ENCODE assay signal across 11 mouse cellular contexts in the genomic region with DNA sequence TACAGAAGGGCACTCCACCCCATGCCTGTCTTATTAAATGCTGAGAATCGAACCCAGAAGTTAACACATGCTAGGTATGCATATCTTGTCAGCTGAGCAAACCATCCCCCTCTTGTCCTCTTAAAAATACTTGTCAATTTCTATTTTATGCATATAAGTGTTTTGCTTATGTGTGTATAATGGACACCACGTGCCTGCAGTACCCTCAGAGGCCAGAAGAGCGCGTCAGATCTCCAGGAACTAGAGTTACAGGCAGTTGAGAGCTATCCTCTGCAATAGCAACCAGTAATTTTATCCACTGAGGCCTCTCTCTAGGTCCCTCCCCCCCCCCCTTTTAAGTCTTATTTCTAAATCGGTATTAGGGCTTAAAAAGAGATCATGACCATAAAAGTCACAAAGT. TPM values are rescaled to one million over a fixed set of nuclear protein-coding genes. Genes with fewer than 3 reads are reported as not detected.
A peak's percentile ranks its signal among the peaks of the same experiment; 100 is the strongest.
DNase-seq lines count a peak whose midpoint lies in the region; ATAC-seq and TF ChIP-seq lines count a peak whose summit lies in the region.
"Had no signal": no experiment of that assay in that cellular context is flagged by ENCODE, and none has a peak within 500 bp of the region (broad histone marks: within the 10 kb centered on the region; RNA-seq: fewer than 3 reads in every experiment).

No protein-coding gene starts in this region.

- no peak overlapping the region for H3K9ac ChIP-seq in CH12.LX (ENCODE audit: insufficient read depth, low read depth)
- H3K9ac ChIP-seq in lung, embryonic 14.5 days = no peak overlapping the region
- H3K9ac ChIP-seq: embryonic facial prominence, embryonic 13.5 days; limb, embryonic 12.5 days had no signal

- dilution Hi-C loops in CH12.LX (cut with MboI; ENCODE audit: extremely low pct_ligation_motif_present, extremely low pct_unique_long_range_greater_than_20kb, low sequenced_read_pairs) = no loop called here

- peak; percentile 37; the same call in 1 of the 2 replicates for TF ChIP-seq CTCF in cerebellum, adult 2 months (IDR thresholded peaks at IDR 0.05; ENCODE audit: borderline replicate concordance, insufficient read depth, low read depth, low read length)
- peak; percentile 65 for TF ChIP-seq CTCF in layer of hippocampus, adult 2 months (conservative IDR thresholded peaks at IDR 0.05)
- peak in 1 of 2 experiments; percentile 50; a peak in 2 of 4 replicates for TF ChIP-seq CTCF in CH12.LX (conservative IDR thresholded peaks at IDR 0.05 in 1 of 2, IDR thresholded peaks at IDR 0.05 in 1 of 2; ENCODE audit: low read depth in 2 of 2, low read length in 2 of 2)
- peak; percentile 53 for TF ChIP-seq CTCF in lung, embryonic 14.5 days (IDR thresholded peaks at IDR 0.05; ENCODE audit: low read depth)

- in situ Hi-C loops in CH12.LX (cut with MboI; ENCODE audit: low pct_ligation_motif_present, low pct_unique_long_range_greater_than_20kb, low sequenced_read_pairs) = no loop called here

- no peak overlapping the region for H3K27ac ChIP-seq in cerebellum, adult 2 months (ENCODE audit: insufficient read depth, low read length)
- no peak overlapping the region for H3K27ac ChIP-seq in layer of hippocampus, adult 2 months
- no peak overlapping the region for H3K27ac ChIP-seq in CH12.LX (ENCODE audit: insufficient read depth, low read depth)
- no peak overlapping the region for H3K27ac ChIP-seq in lung, embryonic 14.5 days (ENCODE audit: low read depth)
- H3K27ac ChIP-seq: embryonic facial prominence, embryonic 13.5 days; limb, embryonic 12.5 days had no signal

- no peaks in the 10 kb centered on the region for H3K9me3 ChIP-seq in CH12.LX (replicated peaks; ENCODE audit: low read length)
- no peaks in the 10 kb centered on the region for H3K9me3 ChIP-seq in lung, embryonic 14.5 days (ENCODE audit: low read depth, low read length)
- H3K9me3 ChIP-seq: embryonic facial prominence, embryonic 13.5 days; limb, embryonic 12.5 days had no signal

- H3K27me3 ChIP-seq in cerebellum, adult 2 months (ENCODE audit: control insufficient read depth, insufficient read depth, low read length) = no peaks in the 10 kb centered on the region
- H3K27me3 ChIP-seq in CH12.LX (replicated peaks) = no peaks in the 10 kb centered on the region
- H3K27me3 ChIP-seq in lung, embryonic 14.5 days (ENCODE audit: insufficient read depth, low read length) = no peaks in the 10 kb centered on the region
- H3K27me3 ChIP-seq: embryonic facial prominence, embryonic 13.5 days; limb, embryonic 12.5 days had no signal

- H3K36me3 ChIP-seq in CH12.LX (replicated peaks in 1 of 2; ENCODE audit: control insufficient read depth in 1 of 2, insufficient read depth in 1 of 2, low read length in 1 of 2) = peaks cover 50 to 78% of the 10 kb centered on the region in 2 experiments
- H3K36me3 ChIP-seq in lung, embryonic 14.5 days (ENCODE audit: insufficient read depth) = no peaks in the 10 kb centered on the region

- WGBS in cerebellum, adult 2 months = 82% methylated on average over 5 of the region's 5 CpGs
- WGBS in lung, embryonic 14.5 days = 78% methylated on average over 5 of the region's 5 CpGs

- H3K4me1 ChIP-seq in cerebellum, adult 2 months (ENCODE audit: control insufficient read depth, insufficient read depth, low read length) = peaks cover 6% of the 10 kb centered on the region
- peaks cover 13 to 19% of the 10 kb centered on the region in 2 experiments for H3K4me1 ChIP-seq in CH12.LX (ENCODE audit: control insufficient read depth in 1 of 2, insufficient read depth in 2 of 2)
- peaks cover 18% of the 10 kb centered on the region for H3K4me1 ChIP-seq in lung, embryonic 14.5 days (ENCODE audit: insufficient read depth)
- H3K4me1 ChIP-seq: embryonic facial prominence, embryonic 13.5 days; limb, embryonic 12.5 days had no signal

- no peaks in the 10 kb centered on the region for H3K79me2 ChIP-seq in CH12.LX (replicated peaks; ENCODE audit: control insufficient read depth, extremely low read depth, insufficient read depth, poor library complexity, severe bottlenecking)

- peak; percentile 40 for TF ChIP-seq RAD21 in CH12.LX (IDR thresholded peaks at IDR 0.05; ENCODE audit: low read depth, low read length)

- no peak overlapping the region for H3K4me3 ChIP-seq in cerebellum, adult 2 months (replicated peaks; ENCODE audit: insufficient read depth, low read depth, low read length)
- H3K4me3 ChIP-seq in layer of hippocampus, adult 2 months = no peak overlapping the region
- no peak overlapping the region for H3K4me3 ChIP-seq in CH12.LX (replicated peaks in 1 of 3; ENCODE audit: low read depth in 2 of 3, low read length in 2 of 3, poor library complexity in 1 of 3)
- no peak overlapping the region for H3K4me3 ChIP-seq in lung, embryonic 14.5 days (ENCODE audit: low read depth, low read length)
- H3K4me3 ChIP-seq: embryonic facial prominence, embryonic 13.5 days; limb, embryonic 12.5 days had no signal

- H3K4me2 ChIP-seq in CH12.LX (ENCODE audit: insufficient read depth, low read depth, poor library complexity, severe bottlenecking) = no peak overlapping the region
- no peak overlapping the region for H3K4me2 ChIP-seq in lung, embryonic 14.5 days
- H3K4me2 ChIP-seq: embryonic facial prominence, embryonic 13.5 days; limb, embryonic 12.5 days had no signal

- no peak for TF ChIP-seq POLR2A in cerebellum, adult 2 months (IDR thresholded peaks at IDR 0.05; ENCODE audit: borderline replicate concordance, insufficient read depth, low read length)
- no peak for TF ChIP-seq POLR2A in CH12.LX (IDR thresholded peaks at IDR 0.05; ENCODE audit: low read depth, low read length)

- TF ChIP-seq EP300 in CH12.LX (IDR thresholded peaks at IDR 0.05; ENCODE audit: low read length) = no peak

- DNase-seq in cerebellum, adult 2 months = peak in 1 of 2 experiments; percentile 25
- no peak for DNase-seq in cerebellum, adult 11 months
- DNase-seq in layer of hippocampus, adult 2 months (ENCODE audit: low spot score in 2 of 2) = no peak
- no peak for DNase-seq in layer of hippocampus, postnatal 14 days (ENCODE audit: low spot score in 2 of 2)
- peak; percentile 23 for DNase-seq in CH12.LX (ENCODE audit: extremely low read depth)
- peak; percentile 44 for DNase-seq in lung, embryonic 14.5 days
- no peak for DNase-seq in c-Kit-positive CD71-positive TER-119-positive erythroid progenitor cells, embryonic 14.5 days (ENCODE audit: low spot score)
- DNase-seq: kidney, adult 8-10 months had no signal

- ATAC-seq in lung, embryonic 14.5 days (ENCODE audit: insufficient read depth) = no peak
- ATAC-seq in megakaryocyte, adult 5-6 weeks (ENCODE audit: poor library complexity, severe bottlenecking) = no peak

TF ChIP-seq in CH12.LX, 34 proteins besides CTCF, POLR2A, EP300 and RAD21:
- peak; percentile 17; the same call in 1 of the 2 replicates for TF ChIP-seq SMC3 (IDR thresholded peaks at IDR 0.05; ENCODE audit: low read depth, low read length)
- TF ChIP-seq ZMIZ1 (IDR thresholded peaks at IDR 0.05; ENCODE audit: low read depth, low read length) = no peak
TF ChIP-seq in CH12.LX: peak in this region for 1.

RNA-seq across cellular contexts. Expression of a gene that starts 23.4 kb away (rescaled TPM):
- polyA plus RNA-seq in cerebellum, adult 2 months (2012; rRNA removed) = 10.4 and 10.6 TPM in 2 replicates
- total RNA-seq in layer of hippocampus, adult 2 months (2021) = 10 to 100 TPM in 1 of 2 experiments, 1 to 10 TPM in 1; 8.9 to 10.1 TPM
- total RNA-seq in layer of hippocampus, postnatal 14 days (2021) = 1 to 10 TPM; 7.7 to 9.0 TPM
- total RNA-seq in CH12.LX (2012; rRNA removed) (3.6 and 3.9 TPM in 2 replicates), CH12.LX (2014; rRNA removed) (5.4 and 5.7 TPM in 2 replicates)
- polyA plus RNA-seq in CH12.LX (2012; ENCODE audit: insufficient read length, low read depth) = 6.5 TPM in 2 replicates
- polyA plus RNA-seq in lung, embryonic 14.5 days (2014; fragmentation: Nextera tagmentation; extraction: Ambion mirVana) = 9.5 and 10.2 TPM in 2 replicates
- 9.8 and 10.6 TPM in 2 replicates for total RNA-seq in megakaryocyte, adult 5-6 weeks (2015)
- total RNA-seq in megakaryocyte, adult 5-6 weeks (2017) = 3.5 and 3.9 TPM in 2 replicates

Comparison
In these comparisons a context has a peak if more than half of its experiments do, and no peak if none do; other contexts are left out.
1. DNase-seq: peak in CH12.LX (single experiment) and lung, embryonic 14.5 days (single experiment); none in cerebellum, adult 11 months (single experiment), layer of hippocampus, adult 2 months (0 of 2), layer of hippocampus, postnatal 14 days (0 of 2) and c-Kit-positive CD71-positive TER-119-positive erythroid progenitor cells, embryonic 14.5 days (single experiment).